8 mouse cellular contexts compared by ENCODE assay signal in the genomic region with DNA sequence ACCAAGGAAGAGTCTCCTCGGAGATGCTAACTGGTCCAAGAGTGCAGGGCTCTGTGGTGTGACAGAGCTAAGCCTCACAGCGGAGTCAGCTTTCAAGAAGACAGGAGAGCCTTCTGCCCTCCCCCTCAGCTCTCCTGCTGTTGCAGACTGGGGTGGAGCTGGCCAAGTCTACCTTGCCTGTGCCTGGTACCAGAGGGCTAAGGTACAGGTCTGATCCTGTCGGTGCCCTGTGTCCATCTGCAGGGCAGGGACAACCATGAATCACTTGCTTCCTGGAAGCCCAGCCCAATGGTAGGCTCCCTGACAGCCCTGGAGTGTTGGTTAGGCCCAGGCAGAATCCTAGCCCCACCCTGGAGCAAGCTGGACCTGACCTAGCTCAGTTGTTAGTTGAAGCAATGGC. TPM values are rescaled to one million over a fixed set of nuclear protein-coding genes. Genes with fewer than 3 reads are reported as not detected.
DNase-seq lines count a peak whose midpoint lies in the region; ATAC-seq and TF ChIP-seq lines count a peak whose summit lies in the region.

No protein-coding gene starts in this region.

- H3K9ac ChIP-seq in heart, embryonic 16.5 days (ENCODE audit: low read length) = peak overlapping the region; percentile 30; the same call in 1 of the 2 replicates

- DNase-seq in heart, adult 11 months = peak; percentile 95
- DNase-seq in heart, postnatal 4 days = no peak
- DNase-seq in c-Kit-positive CD71-positive TER-119-positive erythroid progenitor cells, embryonic 14.5 days (ENCODE audit: low spot score) = no peak

- no peak for ATAC-seq in megakaryocyte, adult 5-6 weeks (ENCODE audit: poor library complexity, severe bottlenecking)
- ATAC-seq in heart, embryonic 16.5 days (replicated peaks; ENCODE audit: extremely low read depth, insufficient read depth, low FRiP score) = no peak
- ATAC-seq in megakaryocyte progenitor cell, adult 5-6 weeks (replicated peaks; ENCODE audit: poor library complexity) = no peak

- peaks cover 87% of the 10 kb centered on the region for H3K4me1 ChIP-seq in megakaryocyte, embryonic 14.5 days
- peaks cover 51% of the 10 kb centered on the region for H3K4me1 ChIP-seq in heart, embryonic 16.5 days (ENCODE audit: control insufficient read depth, insufficient read depth, low read length)

- TF ChIP-seq POLR2A in myocyte (IDR thresholded peaks at IDR 0.05; ENCODE audit: insufficient read length, low read depth) = no peak

- 46% methylated on average over 3 of the region's 3 CpGs for WGBS in heart, embryonic 16.5 days

- H3K4me3 ChIP-seq in megakaryocyte, embryonic 14.5 days (replicated peaks) = peak overlapping the region; percentile 97
- no peak overlapping the region; the same call in 1 of the 2 replicates for H3K4me3 ChIP-seq in heart, embryonic 16.5 days (ENCODE audit: low read length)
- peak overlapping the region; percentile 49 for H3K4me3 ChIP-seq in myocyte

- H3K36me3 ChIP-seq in megakaryocyte, embryonic 14.5 days (replicated peaks; ENCODE audit: low read length) = peaks cover 42% of the 10 kb centered on the region
- H3K36me3 ChIP-seq in heart, embryonic 16.5 days (ENCODE audit: control insufficient read depth, insufficient read depth) = no peaks in the 10 kb centered on the region
- no peaks in the 10 kb centered on the region for H3K36me3 ChIP-seq in myocyte (ENCODE audit: control insufficient read depth, insufficient read depth)

- no peaks in the 10 kb centered on the region for H3K9me3 ChIP-seq in megakaryocyte, embryonic 14.5 days
- no peaks in the 10 kb centered on the region for H3K9me3 ChIP-seq in heart, embryonic 16.5 days (replicated peaks; ENCODE audit: control insufficient read depth, low read length)

- H3K79me2 ChIP-seq in myocyte (ENCODE audit: control insufficient read depth, insufficient read depth) = peaks cover 23% of the 10 kb centered on the region

- H3K27me3 ChIP-seq in megakaryocyte, embryonic 14.5 days (replicated peaks) = no peaks in the 10 kb centered on the region
- H3K27me3 ChIP-seq in heart, embryonic 16.5 days (ENCODE audit: control insufficient read depth, insufficient read depth, low read length) = no peaks in the 10 kb centered on the region
- no peaks in the 10 kb centered on the region for H3K27me3 ChIP-seq in myocyte (ENCODE audit: control insufficient read depth, insufficient read depth, insufficient read length)

- H3ac ChIP-seq in myocyte (ENCODE audit: control insufficient read depth, insufficient read length) = no peak overlapping the region

- peak overlapping the region; percentile 84 for H3K4me2 ChIP-seq in heart, embryonic 16.5 days (ENCODE audit: low read depth, low read length)
- H3K4me2 ChIP-seq in myocyte (ENCODE audit: low read depth) = peak overlapping the region; percentile 82

- H3K27ac ChIP-seq in heart, embryonic 16.5 days (ENCODE audit: low read length) = peak overlapping the region; percentile 95

TF ChIP-seq in myocyte, 11 proteins besides CTCF, POLR2A, EP300 and RAD21:
- TF ChIP-seq REST (IDR thresholded peaks at IDR 0.05; ENCODE audit: insufficient read depth, insufficient read length) = no peak
- peak; percentile 6 for TF ChIP-seq POLR2AphosphoS2 (IDR thresholded peaks at IDR 0.05; ENCODE audit: insufficient read length, low read depth)
- TF ChIP-seq MYOG (IDR thresholded peaks at IDR 0.05; ENCODE audit: control insufficient read depth in 1 of 3, insufficient read depth in 1 of 3, insufficient read length in 2 of 3, low read depth in 2 of 3) = no peak

RNA-seq across cellular contexts. Expression of a gene that starts 0.7 kb away (rescaled TPM):
- total RNA-seq in heart, postnatal 4 days (2021) = 10 to 100 TPM; 39.1 to 40.2 TPM
- 52.5 and 70.1 TPM in 2 replicates for polyA plus RNA-seq in megakaryocyte, embryonic 14.5 days (2012; ENCODE audit: insufficient read depth, low replicate concordance)
- total RNA-seq in megakaryocyte, adult 5-6 weeks (2015) = 22.7 and 24.4 TPM in 2 replicates
- 35.4 and 41.2 TPM in 2 replicates for total RNA-seq in megakaryocyte, adult 5-6 weeks (2017)
- 18.7 and 19.3 TPM in 2 replicates for polyA plus RNA-seq in heart, embryonic 16.5 days (2015; fragmentation: Nextera tagmentation; extraction: Ambion mirVana)
- 13.8 TPM for polyA plus RNA-seq in myocyte (2012; fragmentation: generic; extraction: Trizol)
- total RNA-seq in megakaryocyte progenitor cell, adult 5-6 weeks (2015) = 25.0 and 26.5 TPM in 2 replicates
- total RNA-seq in megakaryocyte progenitor cell, adult 5-6 weeks (2017) = 37.6 and 45.7 TPM in 2 replicates

RNA-seq across cellular contexts. Expression of a gene that starts 27.6 kb away (rescaled TPM):
- total RNA-seq in heart, postnatal 4 days (2021) = 10 to 100 TPM; 16.5 to 20.6 TPM
- polyA plus RNA-seq in megakaryocyte, embryonic 14.5 days (2012; ENCODE audit: insufficient read depth, low replicate concordance) = 14.3 and 16.7 TPM in 2 replicates
- total RNA-seq in megakaryocyte, adult 5-6 weeks (2015) = 12.9 and 13.3 TPM in 2 replicates
- 19.0 and 24.1 TPM in 2 replicates for total RNA-seq in megakaryocyte, adult 5-6 weeks (2017)
- 11.5 and 12.6 TPM in 2 replicates for polyA plus RNA-seq in heart, embryonic 16.5 days (2015; fragmentation: Nextera tagmentation; extraction: Ambion mirVana)
- polyA plus RNA-seq in myocyte (2012; fragmentation: generic; extraction: Trizol) = 30.5 TPM
- 12.2 and 12.6 TPM in 2 replicates for total RNA-seq in megakaryocyte progenitor cell, adult 5-6 weeks (2015)
- 17.3 and 19.8 TPM in 2 replicates for total RNA-seq in megakaryocyte progenitor cell, adult 5-6 weeks (2017)
